Mouse (Mus musculus) adrenal gland, adult (tissue): Measurements from ENCODE around the gene Dock8.

ENCODE experiments used
- DNase-seq, 2 experiments: peaks; one replicate each; pipeline ENCODE4 v3.0.0; 2022 to 2023; ENCODE audit warnings: low spot score in 1 of 2; ENCODE audit not compliant: inconsistent age in 2 of 2

The Dock8 gene

GRCm38 (mm10) chr19:24999201-24999886 is at the start of gene Dock8:
TSS of gene Dock8 (plus strand) at chr19:24999534.
- peak; percentile 73 to 90 for DNase-seq

GRCm38 (mm10) chr19:24958531-24958930 is 40.8 kb upstream of the Dock8 start:
- peak in 1 of 2 experiments; percentile 72 for DNase-seq

GRCm38 (mm10) chr19:24961172-24961962 is 38.0 kb upstream of the Dock8 start, which contains the start of gene Cbwd1:
TSS of gene Cbwd1 (minus strand) at chr19:24961610.
- DNase-seq = peak; percentile 98 to 99

- no peak for DNase-seq
These were observed 33.1 kb upstream of the Dock8 start for GRCm38 (mm10) chr19:24966203-24966602.

GRCm38 (mm10) chr19:24966941-24967340 is 32.4 kb upstream of the Dock8 start:
- DNase-seq = no peak

GRCm38 (mm10) chr19:24971307-24971706 is 28.0 kb upstream of the Dock8 start:
- DNase-seq = no peak

GRCm38 (mm10) chr19:24972701-24973390 is 26.5 kb upstream of the Dock8 start:
- no peak for DNase-seq

- DNase-seq = no peak
These were observed 21.3 kb upstream of the Dock8 start for GRCm38 (mm10) chr19:24977991-24978390.

GRCm38 (mm10) chr19:24978852-24979842 is 20.2 kb upstream of the Dock8 start:
- DNase-seq = no peak

GRCm38 (mm10) chr19:24981294-24981693 is 18.0 kb upstream of the Dock8 start:
- DNase-seq = peak; percentile 31 to 73

- no peak for DNase-seq
These were observed 16.3 kb upstream of the Dock8 start for GRCm38 (mm10) chr19:24983050-24983449.

- DNase-seq = peak in 1 of 2 experiments; percentile 15
These were observed 15.4 kb upstream of the Dock8 start for GRCm38 (mm10) chr19:24983857-24984498.

GRCm38 (mm10) chr19:24985045-24985444 is 14.3 kb upstream of the Dock8 start:
- no peak for DNase-seq

- DNase-seq = no peak
These were observed 12.0 kb upstream of the Dock8 start for GRCm38 (mm10) chr19:24987355-24987754.

GRCm38 (mm10) chr19:24988831-24989230 is 10.5 kb upstream of the Dock8 start:
- peak in 1 of 2 experiments; percentile 51 for DNase-seq

GRCm38 (mm10) chr19:24990138-24990822 is 9.1 kb upstream of the Dock8 start:
- no peak for DNase-seq

- DNase-seq = no peak
These were observed 5.8 kb upstream of the Dock8 start for GRCm38 (mm10) chr19:24993526-24993925.

- peak in 1 of 2 experiments; percentile 40 for DNase-seq
These were observed 4.4 kb upstream of the Dock8 start for GRCm38 (mm10) chr19:24994900-24995299.
